Mouse (Mus musculus): ENCODE measurements around the gene Bloc1s3.

Bloc1s3 gene

GRCm38 (mm10) chr7:19455819-19456495 lies 52.2 kb downstream of the Bloc1s3 start:
- 32% methylated on average over 11 of the region's 11 CpGs for WGBS

- 92% methylated on average over 4 of the region's 4 CpGs for WGBS
Observed at GRCm38 (mm10) chr7:19455186-19455585, 53.0 kb downstream of the Bloc1s3 start.

All from cerebral cortex, adult 2 months (tissue).